Mouse (Mus musculus) forebrain, embryonic 16.5 days (tissue): ENCODE measurements around the gene Rai1. TPM values are rescaled to one million over a fixed set of nuclear protein-coding genes. Genes with fewer than 3 reads are reported as not detected.

Source experiments
- ATAC-seq: fragments of 200-750 bp; cut with Nextera tagmentation; 2 replicates; pipeline ENCODE4 v1.8.0; 2017; ENCODE audit warnings: mild to moderate bottlenecking, moderate library complexity
- H3K27ac ChIP-seq: fragments of 300-500 bp; sonication (generic); 2 replicates; pipeline ENCODE4 v1.5.1; 2014; ENCODE audit warnings: low read length, control low read depth
- H3K27me3 ChIP-seq: fragments of 300-500 bp; sonication (generic); replicated peaks from 2 replicates; pipeline ENCODE4 v1.6.1; 2014; ENCODE audit warnings: low read length; ENCODE audit not compliant: control insufficient read depth, insufficient read depth
- H3K36me3 ChIP-seq: fragments of 300-500 bp; sonication (generic); 2 replicates; pipeline ENCODE4 v1.6.1; 2014; ENCODE audit not compliant: control insufficient read depth, insufficient read depth
- H3K4me1 ChIP-seq: fragments of 300-500 bp; sonication (generic); replicated peaks from 2 replicates; pipeline ENCODE4 v1.6.1; 2014; ENCODE audit warnings: low read length; ENCODE audit not compliant: control insufficient read depth, insufficient read depth
- H3K4me2 ChIP-seq: fragments of 300-500 bp; sonication (generic); 2 replicates; pipeline ENCODE4 v1.6.1; 2014; ENCODE audit warnings: mild to moderate bottlenecking, low read length, control low read depth
- H3K4me3 ChIP-seq: fragments of 300-500 bp; sonication (generic); replicated peaks from 2 replicates; pipeline ENCODE4 v1.5.1; 2014; ENCODE audit warnings: mild to moderate bottlenecking, low read length, control low read depth
- H3K9ac ChIP-seq: fragments of 300-500 bp; sonication (generic); replicated peaks from 2 replicates; pipeline ENCODE4 v1.6.1; 2014; ENCODE audit warnings: low read depth, low read length, control low read depth
- H3K9me3 ChIP-seq: fragments of 300-500 bp; sonication (generic); 2 replicates; pipeline ENCODE4 v1.6.1; 2016; ENCODE audit warnings: low read length; ENCODE audit not compliant: control insufficient read depth
- WGBS: fragments of 180-500 bp; shearing (Covaris S2); extraction: QIAGEN DNeasy Blood & Tissue Kit; methylation state at CpG from one replicate; pipeline ENCODE4 v1.1.7; 2014; 5-methylcytosine and 5-hydroxymethylcytosine counted together
- polyA plus RNA-seq: library from polyadenylated mRNA; unstranded; fragments of >200 nt; fragmentation: Nextera tagmentation; extraction: Ambion mirVana; gene quantifications from 2 replicates; pipeline ENCODE4 v1.2.1, GENCODE M21; 2015

Gene Rai1
- polyA plus RNA-seq, 1 experiment from 2014 or later: 30.3 TPM

DNA sequence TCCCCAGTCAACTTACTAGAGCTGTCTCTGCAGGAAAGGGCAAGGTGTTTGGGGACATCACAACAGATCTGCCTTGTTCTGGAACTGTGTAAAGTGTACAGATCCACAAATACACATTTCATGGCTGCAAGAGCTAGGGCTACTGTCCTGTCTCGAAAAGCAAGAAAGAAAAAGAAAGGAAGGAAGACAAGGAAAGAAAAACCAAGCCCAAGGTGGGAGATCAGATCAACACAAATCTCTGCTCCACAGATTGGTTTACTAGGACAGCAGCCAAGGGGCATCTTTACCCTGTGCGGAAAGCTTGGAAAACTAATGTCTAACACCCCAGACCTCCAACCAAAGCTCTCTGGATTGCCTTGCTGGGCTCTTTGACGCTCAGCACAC is 117.3 kb downstream of the Rai1 start:
- no peak overlapping the region for H3K27ac ChIP-seq
- no peak overlapping the region; the same call in 1 of the 2 replicates for H3K9ac ChIP-seq
- ATAC-seq: no peak
- peaks cover 23% of the 10 kb centered on the region for H3K4me1 ChIP-seq
- H3K4me2 ChIP-seq: no peak overlapping the region; the same call in 1 of the 2 replicates
- H3K27me3 ChIP-seq: no peaks in the 10 kb centered on the region; the same call in 1 of the 2 replicates
- H3K4me3 ChIP-seq: peak overlapping the region; percentile 32; the same call in 1 of the 2 replicates
- 54% methylated on average over 3 of the region's 3 CpGs for WGBS
- no peaks in the 10 kb centered on the region for H3K36me3 ChIP-seq
- no peaks in the 10 kb centered on the region for H3K9me3 ChIP-seq

DNA sequence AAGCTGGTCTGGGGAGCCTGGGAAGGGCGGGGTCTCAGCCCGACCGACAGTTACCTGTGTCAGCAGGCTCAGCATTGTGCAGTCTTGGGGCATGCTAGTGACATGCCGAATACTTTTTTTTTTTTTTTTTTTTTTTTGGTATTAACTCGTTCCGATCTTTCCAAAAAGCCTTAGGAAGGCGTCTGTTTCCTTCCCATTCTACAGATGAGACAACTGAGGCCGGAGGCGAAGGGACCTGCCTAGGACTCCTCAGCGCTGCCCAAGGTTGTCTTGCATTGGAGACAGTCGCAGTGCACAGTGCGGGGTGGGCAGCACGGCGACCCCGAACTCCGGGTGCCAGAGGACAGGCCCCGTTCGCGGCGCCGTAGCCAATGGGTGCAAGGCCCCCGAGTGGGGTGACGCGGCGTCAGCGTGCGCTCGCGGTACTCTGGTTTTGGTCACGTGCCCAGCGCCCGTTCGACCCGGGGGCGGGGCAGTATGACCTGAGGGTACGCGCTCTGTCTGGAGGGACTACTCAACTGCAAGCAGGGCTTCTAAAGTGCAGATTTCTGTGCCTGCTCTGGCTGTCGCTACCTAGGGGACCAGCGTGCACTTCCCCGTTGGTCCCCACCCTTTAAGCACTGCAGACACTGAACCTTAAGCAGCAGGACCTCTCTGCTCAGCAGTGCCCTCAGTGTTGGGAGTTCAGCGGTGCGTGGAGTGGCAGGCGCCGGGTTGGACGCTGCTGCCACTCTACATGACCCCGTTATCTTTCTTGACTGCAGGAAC is 117.8 kb downstream of the Rai1 start, which contains the start of gene Srebf1:
Gene Srebf1 (minus strand): TSS at position 113 of the 768 bp plus-strand sequence.
- 4% methylated on average over 46 of the region's 46 CpGs for WGBS
- Histone ChIP-seq H3K4me2 (peak within 1 kb of the TSS; percentile 59), H3K9ac (peak within 1 kb of the TSS; percentile 14; the same call in 1 of the 2 replicates), H3K27me3 (no peaks in the 10 kb centered on the region; the same call in 1 of the 2 replicates), H3K27ac (no peak within 1 kb of the TSS), H3K4me1 (peaks cover 23% of the 10 kb centered on the region), H3K4me3 (peak within 1 kb of the TSS; percentile 32), H3K9me3 (no peaks in the 10 kb centered on the region), H3K36me3 (no peaks in the 10 kb centered on the region)
- ATAC-seq: peak; percentile 53

GRCm38 (mm10) chr11:60224676-60225075 is 119.9 kb downstream of the Rai1 start:
- Histone ChIP-seq H3K9ac (no peak overlapping the region), H3K4me2 (no peak overlapping the region), H3K4me1 (peaks cover 18% of the 10 kb centered on the region), H3K4me3 (no peak overlapping the region), H3K27me3 (no peaks in the 10 kb centered on the region; the same call in 1 of the 2 replicates), H3K9me3 (no peaks in the 10 kb centered on the region), H3K27ac (no peak overlapping the region), H3K36me3 (peaks cover under 1% of the 10 kb centered on the region; the same call in 1 of the 2 replicates)
- 54% methylated on average over 4 of the region's 4 CpGs for WGBS
- ATAC-seq: no peak

DNA sequence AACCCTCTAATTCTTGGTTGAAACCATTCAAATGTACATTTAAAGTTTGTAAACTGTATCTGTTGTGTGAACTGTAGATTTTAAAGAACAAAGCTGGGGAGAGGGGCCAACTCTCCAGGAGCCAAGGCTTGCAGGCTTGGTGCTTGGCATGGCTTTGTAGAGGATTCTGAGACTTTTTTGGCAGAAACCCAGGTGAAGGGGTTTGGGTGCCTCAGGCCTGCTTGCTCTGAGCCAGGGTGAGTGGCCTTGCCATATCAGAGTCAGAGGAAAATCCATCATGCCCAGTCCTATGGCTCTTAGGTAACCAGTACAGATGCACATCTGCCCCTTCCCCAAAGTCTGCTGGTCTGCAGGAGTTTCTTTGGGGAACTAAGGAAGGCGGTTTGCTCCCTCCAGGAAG is 121.1 kb downstream of the Rai1 start:
- Histone ChIP-seq H3K4me1 (peaks cover 14% of the 10 kb centered on the region), H3K27ac (no peak overlapping the region), H3K9ac (no peak overlapping the region), H3K9me3 (no peaks in the 10 kb centered on the region), H3K27me3 (no peaks in the 10 kb centered on the region; the same call in 1 of the 2 replicates), H3K4me2 (no peak overlapping the region), H3K36me3 (peaks cover 4% of the 10 kb centered on the region; the same call in 1 of the 2 replicates), H3K4me3 (no peak overlapping the region)
- ATAC-seq: no peak
- 84% methylated on average over 1 of the region's 1 CpGs for WGBS

DNA sequence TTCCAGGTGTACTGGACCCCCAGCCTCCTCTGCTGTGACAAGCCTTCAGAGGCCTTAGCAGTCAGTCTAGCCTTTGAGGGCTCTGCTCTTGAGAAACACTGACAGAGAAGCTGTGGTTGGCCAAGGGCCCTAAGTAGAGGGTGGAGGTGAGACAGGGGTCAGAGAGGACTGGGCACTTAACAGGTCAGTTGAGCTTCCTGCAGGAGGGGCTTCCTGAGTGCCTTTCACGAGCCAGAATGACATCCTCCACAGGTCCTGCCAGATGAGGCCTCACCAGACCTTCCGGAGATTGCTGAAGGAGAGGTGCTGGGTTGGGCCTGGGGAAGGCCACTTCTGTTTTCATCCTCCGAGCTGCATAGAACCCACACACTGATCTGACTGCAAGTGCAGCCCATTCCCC is 123.7 kb downstream of the Rai1 start:
- Histone ChIP-seq H3K27ac (no peak overlapping the region), H3K9ac (no peak overlapping the region), H3K9me3 (no peaks in the 10 kb centered on the region), H3K4me2 (no peak overlapping the region), H3K27me3 (no peaks in the 10 kb centered on the region), H3K36me3 (peaks cover 4% of the 10 kb centered on the region; the same call in 1 of the 2 replicates), H3K4me3 (no peak overlapping the region), H3K4me1 (peaks cover 6% of the 10 kb centered on the region)
- ATAC-seq: no peak
- WGBS: 84% methylated on average over 3 of the region's 3 CpGs

GRCm38 (mm10) chr11:60229821-60230220 is 125.0 kb downstream of the Rai1 start:
- H3K36me3 ChIP-seq: peaks cover 4% of the 10 kb centered on the region; the same call in 1 of the 2 replicates
- 77% methylated on average over 13 of the region's 13 CpGs for WGBS

GRCm38 (mm10) chr11:60230512-60230911 is 125.7 kb downstream of the Rai1 start:
- H3K36me3 ChIP-seq: peaks cover 4% of the 10 kb centered on the region; the same call in 1 of the 2 replicates
- 88% methylated on average over 7 of the region's 7 CpGs for WGBS
- H3K4me3 ChIP-seq: no peak overlapping the region
- H3K27ac ChIP-seq: no peak overlapping the region
- no peaks in the 10 kb centered on the region for H3K27me3 ChIP-seq
- no peak overlapping the region for H3K4me2 ChIP-seq
- H3K9ac ChIP-seq: no peak overlapping the region
- no peak for ATAC-seq
- no peaks in the 10 kb centered on the region for H3K9me3 ChIP-seq
- H3K4me1 ChIP-seq: peaks cover 7% of the 10 kb centered on the region

More at GRCm38 (mm10) chr11:60229821-60230220, 125.0 kb downstream of the Rai1 start:
- ATAC-seq: no peak
- H3K4me3 ChIP-seq: no peak overlapping the region
- H3K27me3 ChIP-seq: no peaks in the 10 kb centered on the region
- H3K9ac ChIP-seq: no peak overlapping the region
- no peaks in the 10 kb centered on the region for H3K9me3 ChIP-seq
- no peak overlapping the region for H3K27ac ChIP-seq
- peaks cover 7% of the 10 kb centered on the region for H3K4me1 ChIP-seq
- no peak overlapping the region for H3K4me2 ChIP-seq

GRCm38 (mm10) chr11:60231326-60231725 is 126.5 kb downstream of the Rai1 start:
- H3K36me3 ChIP-seq: peaks cover 4% of the 10 kb centered on the region; the same call in 1 of the 2 replicates
- WGBS: 82% methylated on average over 3 of the region's 3 CpGs
- no peaks in the 10 kb centered on the region for H3K9me3 ChIP-seq
- H3K4me3 ChIP-seq: no peak overlapping the region
- no peaks in the 10 kb centered on the region for H3K27me3 ChIP-seq
- ATAC-seq: no peak
- H3K27ac ChIP-seq: no peak overlapping the region
- peaks cover 5% of the 10 kb centered on the region for H3K4me1 ChIP-seq
- no peak overlapping the region for H3K4me2 ChIP-seq
- H3K9ac ChIP-seq: no peak overlapping the region

DNA sequence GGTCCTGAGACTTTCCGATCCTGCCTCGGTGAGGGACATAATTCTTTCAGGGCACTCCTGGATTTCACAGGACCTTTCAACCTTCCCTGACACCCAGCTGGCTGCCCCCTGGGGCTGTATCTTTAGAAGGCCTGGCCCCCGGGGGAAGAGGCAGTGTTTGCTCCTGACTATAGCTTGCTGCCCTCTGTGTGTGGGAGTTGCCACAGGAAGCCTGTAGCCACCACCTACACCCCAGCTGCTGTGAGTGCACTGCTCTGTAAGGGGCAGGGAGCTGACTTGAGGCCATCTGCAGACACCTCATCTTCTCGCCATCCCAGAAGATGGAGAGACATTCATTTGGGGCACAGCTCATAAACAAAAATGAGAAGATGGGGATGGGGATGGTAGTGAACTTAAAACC is 127.1 kb downstream of the Rai1 start:
- Histone ChIP-seq H3K4me3 (no peak overlapping the region), H3K9ac (no peak overlapping the region), H3K9me3 (no peaks in the 10 kb centered on the region), H3K4me1 (peaks cover 5% of the 10 kb centered on the region), H3K27me3 (no peaks in the 10 kb centered on the region), H3K4me2 (no peak overlapping the region), H3K27ac (no peak overlapping the region), H3K36me3 (peaks cover 6% of the 10 kb centered on the region)
- WGBS: 51% methylated on average over 4 of the region's 4 CpGs
- ATAC-seq: no peak
